Mouse (Mus musculus): ENCODE measurements around the gene 2310009B15Rik. TPM values are rescaled to one million over a fixed set of nuclear protein-coding genes. Genes with fewer than 3 reads are reported as not detected.

2310009B15Rik gene
- polyA plus RNA-seq, 1 experiment = not detected

DNA sequence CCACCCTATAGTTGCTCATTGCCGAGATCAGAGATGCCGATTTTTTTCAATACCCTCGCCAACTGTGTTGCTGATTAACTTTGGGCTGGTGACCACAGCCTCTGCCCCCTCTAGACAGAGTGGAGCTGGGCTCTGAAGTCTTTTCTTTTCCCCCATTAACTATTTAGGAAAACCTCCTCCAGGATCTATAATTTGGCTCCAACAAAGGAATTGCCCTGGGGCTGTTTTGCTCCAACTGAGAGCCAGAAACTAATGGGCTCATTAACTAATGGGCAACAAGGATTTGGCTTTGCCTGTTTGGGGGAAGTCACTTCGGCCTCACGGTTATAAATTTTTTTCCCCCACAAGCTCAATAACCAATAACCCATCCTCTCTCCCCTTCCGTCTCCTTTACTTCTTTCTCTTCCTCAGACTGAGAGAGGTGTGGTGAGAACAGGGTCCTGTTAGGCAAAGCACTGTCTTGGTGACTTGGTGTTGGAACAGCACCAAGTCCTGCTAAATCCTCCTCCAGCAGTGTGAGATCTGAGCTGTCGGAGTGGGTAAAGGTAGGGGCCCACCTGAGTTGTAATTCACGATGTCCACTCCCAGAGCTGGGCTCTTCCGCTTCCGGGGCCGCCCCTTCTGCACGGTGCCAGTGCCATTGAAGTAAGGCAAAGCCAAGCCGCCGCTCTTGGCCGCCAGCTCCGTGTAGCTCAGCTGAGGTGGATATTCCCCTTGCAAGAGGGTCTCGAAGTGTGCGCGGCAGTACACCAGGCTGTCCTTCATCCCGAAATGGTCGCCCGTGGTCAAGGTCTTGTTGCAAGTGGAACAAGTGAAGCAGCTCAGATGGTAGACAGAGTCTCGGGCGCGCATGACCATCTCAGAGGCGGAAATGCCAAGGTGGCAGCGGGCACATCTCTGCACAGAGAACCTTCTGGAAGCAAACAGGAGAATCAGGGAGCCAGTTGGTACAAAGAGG lies 18.6 kb downstream of the 2310009B15Rik start:
- H3K4me3 ChIP-seq (ENCODE audit: insufficient read depth, low read depth, low read length) = no peak overlapping the region
- no peak overlapping the region for H3K27ac ChIP-seq (ENCODE audit: insufficient read depth, low read depth, low read length)

DNA sequence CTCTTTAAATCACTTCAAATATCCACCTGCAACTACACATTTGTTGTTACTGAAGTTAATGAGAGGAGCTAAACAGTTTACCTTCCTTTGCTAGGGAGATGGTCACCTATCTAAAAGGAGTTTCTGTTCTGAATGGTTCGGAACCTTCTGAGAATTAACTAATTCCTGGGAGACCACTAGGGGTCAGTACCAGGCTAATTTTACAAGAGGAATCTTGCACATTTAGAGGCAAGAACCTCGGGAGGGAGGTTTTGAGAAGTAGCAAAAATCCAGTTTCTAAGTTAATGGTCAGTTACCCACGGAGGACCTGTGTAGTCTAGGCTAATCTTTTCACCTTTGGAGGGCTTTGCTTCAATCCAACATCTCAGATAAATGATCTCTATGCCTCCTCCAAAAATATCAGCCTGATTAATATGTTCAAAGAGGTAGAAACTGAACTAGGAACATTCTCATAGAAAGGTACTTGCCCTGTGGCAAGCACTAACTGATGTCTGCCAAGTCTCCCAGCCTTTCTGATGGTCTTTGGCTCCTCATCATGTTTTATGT lies 21.2 kb downstream of the 2310009B15Rik start:
- Histone ChIP-seq H3K4me3 (ENCODE audit: insufficient read depth, low read depth, low read length) (no peak overlapping the region), H3K27ac (ENCODE audit: insufficient read depth, low read depth, low read length) (no peak overlapping the region), H3K4me1 (ENCODE audit: control insufficient read depth, insufficient read depth, low read length) (no peaks in the 10 kb centered on the region)
- no peak for TF ChIP-seq POLR2A (IDR thresholded peaks at IDR 0.05; ENCODE audit: insufficient read depth, low read depth, low read length)
- no peak for TF ChIP-seq CTCF (IDR thresholded peaks at IDR 0.05; ENCODE audit: insufficient read depth, low read depth, low read length)
- 6% methylated on average over 3 of the region's 3 CpGs for WGBS

More for the DNA sequence above, 18.6 kb downstream of the 2310009B15Rik start:
- peaks cover 5% of the 10 kb centered on the region for H3K4me1 ChIP-seq (ENCODE audit: control insufficient read depth, insufficient read depth, low read length)
- TF ChIP-seq CTCF (IDR thresholded peaks at IDR 0.05; ENCODE audit: insufficient read depth, low read depth, low read length) = no peak
- no peak for TF ChIP-seq POLR2A (IDR thresholded peaks at IDR 0.05; ENCODE audit: insufficient read depth, low read depth, low read length)
- 14% methylated on average over 27 of the region's 27 CpGs for WGBS

DNA sequence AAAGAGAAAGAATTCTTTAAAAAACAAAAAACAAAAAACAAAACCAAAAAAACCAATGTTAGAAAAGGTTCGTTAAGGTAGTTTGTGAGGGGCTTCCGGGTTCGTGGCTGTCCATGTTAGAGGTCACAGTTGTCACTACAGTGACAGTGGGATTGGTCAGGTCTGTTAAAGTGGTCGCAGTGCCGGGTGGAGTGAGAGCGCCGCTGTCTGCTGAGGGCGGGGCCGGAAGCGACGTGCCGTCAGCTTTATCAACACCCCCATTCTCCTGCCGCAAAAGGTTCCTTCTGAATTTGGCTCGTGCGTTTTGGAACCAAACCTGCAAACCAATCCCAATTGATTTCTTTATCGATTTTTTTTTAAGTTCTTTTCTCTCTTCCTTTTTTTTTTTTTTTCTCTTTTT lies 25.3 kb downstream of the 2310009B15Rik start:
- Histone ChIP-seq H3K4me1 (ENCODE audit: control insufficient read depth, insufficient read depth, low read length) (no peaks in the 10 kb centered on the region), H3K27ac (ENCODE audit: insufficient read depth, low read depth, low read length) (no peak overlapping the region), H3K4me3 (ENCODE audit: insufficient read depth, low read depth, low read length) (no peak overlapping the region)
- WGBS = 3% methylated on average over 16 of the region's 16 CpGs
- TF ChIP-seq POLR2A (IDR thresholded peaks at IDR 0.05; ENCODE audit: insufficient read depth, low read depth, low read length) = no peak
- no peak for TF ChIP-seq CTCF (IDR thresholded peaks at IDR 0.05; ENCODE audit: insufficient read depth, low read depth, low read length)

DNA sequence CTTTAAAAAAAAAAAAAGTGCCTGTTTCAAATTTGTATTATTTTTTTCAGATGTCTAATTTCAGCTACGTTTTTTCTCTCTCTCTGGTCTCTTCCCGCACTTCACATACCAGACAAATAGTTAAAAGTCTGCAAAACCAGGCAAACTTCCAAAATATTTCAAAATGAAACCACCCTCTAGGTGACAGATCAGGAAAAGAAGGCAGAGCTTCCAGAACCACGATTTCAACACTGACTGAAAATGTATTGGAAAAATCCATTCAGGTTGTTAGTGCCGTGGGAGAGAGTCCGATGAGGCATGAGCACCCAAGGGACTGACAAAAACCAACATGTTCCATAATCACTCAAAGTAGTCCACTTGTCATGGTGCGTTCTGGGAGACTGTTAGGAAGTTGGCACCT lies 29.8 kb downstream of the 2310009B15Rik start:
- 69% methylated on average over 6 of the region's 6 CpGs for WGBS
- TF ChIP-seq POLR2A (IDR thresholded peaks at IDR 0.05; ENCODE audit: insufficient read depth, low read depth, low read length) (no peak), CTCF (IDR thresholded peaks at IDR 0.05; ENCODE audit: insufficient read depth, low read depth, low read length) (no peak)

GRCm38 (mm10) chr1:138822985-138823322 lies 33.7 kb downstream of the 2310009B15Rik start:
- Histone ChIP-seq H3K4me3 (ENCODE audit: insufficient read depth, low read depth, low read length) (no peak overlapping the region), H3K4me1 (ENCODE audit: control insufficient read depth, insufficient read depth, low read length) (no peaks in the 10 kb centered on the region), H3K27ac (ENCODE audit: insufficient read depth, low read depth, low read length) (no peak overlapping the region)
- 100% methylated on average over 1 of the region's 1 CpGs for WGBS
- no peak for TF ChIP-seq POLR2A (IDR thresholded peaks at IDR 0.05; ENCODE audit: insufficient read depth, low read depth, low read length)
- no peak for TF ChIP-seq CTCF (IDR thresholded peaks at IDR 0.05; ENCODE audit: insufficient read depth, low read depth, low read length)

More for the DNA sequence above, 29.8 kb downstream of the 2310009B15Rik start:
- Histone ChIP-seq H3K27ac (ENCODE audit: insufficient read depth, low read depth, low read length) (no peak overlapping the region), H3K4me3 (ENCODE audit: insufficient read depth, low read depth, low read length) (no peak overlapping the region), H3K4me1 (ENCODE audit: control insufficient read depth, insufficient read depth, low read length) (no peaks in the 10 kb centered on the region)

DNA sequence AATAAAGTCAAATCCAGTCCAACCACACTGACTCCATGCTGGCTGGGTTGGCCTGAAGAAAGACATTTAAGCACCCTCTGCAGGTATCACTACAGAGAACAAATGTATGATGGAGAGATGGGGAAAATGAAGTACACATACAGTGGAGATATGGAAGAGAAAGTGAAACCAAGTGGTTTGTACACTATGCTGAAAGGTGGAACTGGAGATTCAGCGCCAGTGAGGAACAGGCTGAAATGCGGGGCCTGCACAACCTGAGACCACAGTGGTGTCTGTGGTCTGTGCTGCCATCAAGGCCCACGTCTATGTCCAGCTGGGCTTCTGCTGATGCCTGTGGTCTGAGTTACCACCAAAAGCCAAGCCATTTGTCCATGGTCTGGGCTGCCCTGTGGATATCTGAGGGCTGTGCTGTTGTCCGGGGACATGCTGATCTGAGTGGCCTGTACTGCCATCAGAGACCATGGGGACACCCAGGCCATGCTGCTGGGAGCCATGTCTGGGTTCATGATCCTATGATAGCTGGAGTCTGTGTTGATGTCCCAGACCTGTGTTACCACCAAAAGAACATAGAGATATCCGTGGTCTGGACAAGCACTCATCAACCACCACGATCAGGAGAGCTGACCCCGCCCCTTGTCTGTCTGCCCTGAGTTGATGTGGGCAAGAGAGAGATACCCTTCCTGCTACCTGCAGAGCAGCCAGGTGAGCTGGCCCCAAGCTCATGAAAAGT lies 34.2 kb downstream of the 2310009B15Rik start:
- H3K4me3 ChIP-seq (ENCODE audit: insufficient read depth, low read depth, low read length) = no peak overlapping the region
- no peak for TF ChIP-seq POLR2A (IDR thresholded peaks at IDR 0.05; ENCODE audit: insufficient read depth, low read depth, low read length)
- no peak for TF ChIP-seq CTCF (IDR thresholded peaks at IDR 0.05; ENCODE audit: insufficient read depth, low read depth, low read length)
- no peaks in the 10 kb centered on the region for H3K4me1 ChIP-seq (ENCODE audit: control insufficient read depth, insufficient read depth, low read length)
- no peak overlapping the region for H3K27ac ChIP-seq (ENCODE audit: insufficient read depth, low read depth, low read length)
- WGBS = 96% methylated on average over 7 of the region's 7 CpGs

Other genes starting within 250 kb of the 2310009B15Rik start
- not detected in 2 replicates for gene Nek7, start 236.7 kb downstream of the 2310009B15Rik start, polyA plus RNA-seq (2012; ENCODE audit: insufficient read depth, insufficient read length, low replicate concordance, missing spikeins)
- gene Lhx9, start 8.3 kb downstream of the 2310009B15Rik start, polyA plus RNA-seq (2012; ENCODE audit: insufficient read depth, insufficient read length, low replicate concordance, missing spikeins) = not detected in 2 replicates
- not detected in 2 replicates for gene Dennd1b, start 106.6 kb upstream of the 2310009B15Rik start, polyA plus RNA-seq (2012; ENCODE audit: insufficient read depth, insufficient read length, low replicate concordance, missing spikeins)

Data from olfactory bulb, adult 2 months (tissue).